Mouse (Mus musculus): ENCODE results near the gene Zfp821. TPM values are rescaled to one million over a fixed set of nuclear protein-coding genes. Genes with fewer than 3 reads are reported as not detected.

The Zfp821 gene
- total RNA-seq, 1 experiment from 2014 or later, result 7.5 TPM

Other genes starting within 250 kb of the Zfp821 start
- gene Pmfbp1, start 211.5 kb upstream of the Zfp821 start, total RNA-seq (2017), result not detected in 2 replicates
- 43.7 and 52.7 TPM in 2 replicates for gene Dhx38, start 139.7 kb upstream of the Zfp821 start, total RNA-seq (2017)
- 12.4 and 17.7 TPM in 2 replicates for gene Txnl4b, start 139.7 kb upstream of the Zfp821 start, total RNA-seq (2017)
- 19.9 and 26.4 TPM in 2 replicates for gene Hp, start 126.4 kb upstream of the Zfp821 start, total RNA-seq (2017)
- gene Dhodh, start 96.9 kb upstream of the Zfp821 start, total RNA-seq (2017), result 21.9 and 23.1 TPM in 2 replicates
- 0.82 and 1.0 TPM in 2 replicates for gene Pkd1l3, start 91.0 kb upstream of the Zfp821 start, total RNA-seq (2017)
- 63.5 and 85.4 TPM in 2 replicates for gene Ist1, start 12.3 kb upstream of the Zfp821 start, total RNA-seq (2017)
- 8.9 and 13.4 TPM in 2 replicates for gene Atxn1l, start 32.2 kb downstream of the Zfp821 start, total RNA-seq (2017)
- gene Ap1g1, start 73.0 kb downstream of the Zfp821 start, total RNA-seq (2017), result 53.6 and 71.5 TPM in 2 replicates
- gene Phlpp2, start 163.0 kb downstream of the Zfp821 start, total RNA-seq (2017), result 6.0 and 10.7 TPM in 2 replicates

Data from common myeloid progenitor, adult 5-6 weeks (primary cell).